Mouse (Mus musculus) heart, embryonic 14.5 days (tissue): Measurements from ENCODE around the gene Mdfi. TPM values are rescaled to one million over a fixed set of nuclear protein-coding genes. Genes with fewer than 3 reads are reported as not detected.

Source experiments
- ATAC-seq: fragments of 200-750 bp; cut with Nextera tagmentation; 2 replicates; pipeline ENCODE4 v1.8.0; 2017; ENCODE audit warnings: low read depth, moderate TSS enrichment; ENCODE audit not compliant: insufficient number of reproducible peaks, insufficient read depth, low FRiP score
- H3K27ac ChIP-seq, 2 experiments: fragments of 200-500 bp in 1 of 2; fragments of 300-500 bp in 1 of 2; sonication (generic) in 1 of 2; replicated peaks in 1 of 2; 2 replicates each; pipeline ENCODE4 v1.5.1; 2012 to 2014; ENCODE audit warnings: low read depth in 2 of 2, low read length in 2 of 2, control low read depth in 1 of 2, mild to moderate bottlenecking in 1 of 2, mixed read lengths in 1 of 2; ENCODE audit not compliant: control insufficient read depth in 1 of 2, insufficient read depth in 1 of 2
- H3K27me3 ChIP-seq: fragments of 300-500 bp; sonication (generic); 2 replicates; pipeline ENCODE4 v1.6.1; 2014; ENCODE audit warnings: mild to moderate bottlenecking, low read length, control low read depth; ENCODE audit not compliant: control insufficient read depth, insufficient read depth
- H3K36me3 ChIP-seq: fragments of 300-500 bp; sonication (generic); 2 replicates; pipeline ENCODE4 v1.6.1; 2014; ENCODE audit warnings: mild to moderate bottlenecking, control low read depth, low read length, mixed read lengths; ENCODE audit not compliant: control insufficient read depth, insufficient read depth
- H3K4me1 ChIP-seq, 2 experiments: fragments of 200-500 bp in 1 of 2; fragments of 300-500 bp in 1 of 2; sonication (generic) in 1 of 2; 2 replicates each; pipeline ENCODE4 v1.6.1; 2012 to 2014; ENCODE audit warnings: low read length in 2 of 2, control low read depth in 1 of 2, mixed read lengths in 1 of 2; ENCODE audit not compliant: control insufficient read depth in 2 of 2, insufficient read depth in 2 of 2
- H3K4me2 ChIP-seq: fragments of 300-500 bp; sonication (generic); 2 replicates; pipeline ENCODE4 v1.6.1; 2014; ENCODE audit warnings: mild to moderate bottlenecking, low read length
- H3K4me3 ChIP-seq, 2 experiments: fragments of 200-500 bp in 1 of 2; fragments of 300-500 bp in 1 of 2; sonication (generic) in 1 of 2; 2 replicates each; pipeline ENCODE4 v1.5.1; 2012 to 2014; ENCODE audit warnings: low read length in 2 of 2, mild to moderate bottlenecking in 2 of 2, control low read depth in 1 of 2, low read depth in 1 of 2, moderate library complexity in 1 of 2; ENCODE audit not compliant: control insufficient read depth in 1 of 2, insufficient read depth in 1 of 2
- H3K9ac ChIP-seq: fragments of 300-500 bp; sonication (generic); 2 replicates; pipeline ENCODE4 v1.6.1; 2014; ENCODE audit warnings: mild to moderate bottlenecking, low read length
- H3K9me3 ChIP-seq: fragments of 300-500 bp; sonication (generic); 2 replicates; pipeline ENCODE4 v1.6.1; 2016; ENCODE audit warnings: low read length, control low read depth; ENCODE audit not compliant: control insufficient read depth
- WGBS: fragments of 180-500 bp; shearing (Covaris S2); extraction: QIAGEN DNeasy Blood & Tissue Kit; methylation state at CpG from one replicate; pipeline ENCODE4 v1.1.7; 2014; 5-methylcytosine and 5-hydroxymethylcytosine counted together
- polyA plus RNA-seq: library from polyadenylated mRNA; unstranded; fragments of >200 nt; fragmentation: Nextera tagmentation; extraction: Ambion mirVana; gene quantifications from 2 replicates; pipeline ENCODE4 v1.2.1, GENCODE M21; 2014

Gene Mdfi
- polyA plus RNA-seq, 1 experiment from 2014 or later = 26.3 TPM

- Histone ChIP-seq H3K4me1 (peaks cover 4 to 7% of the 10 kb centered on the region in 2 experiments; a peak in 2 of 4 replicates), H3K27ac (peak overlapping the region; percentile 72 to 73), H3K9me3 (no peaks in the 10 kb centered on the region), H3K36me3 (peaks cover 44% of the 10 kb centered on the region), H3K4me2 (no peak overlapping the region), H3K27me3 (no peaks in the 10 kb centered on the region), H3K9ac (no peak overlapping the region), H3K4me3 (no peak overlapping the region)
- WGBS = 33% methylated on average over 6 of the region's 6 CpGs
- no peak for ATAC-seq
Observed at GRCm38 (mm10) chr17:47814496-47814895, 20.0 kb downstream of the Mdfi start.

- H3K9me3 ChIP-seq = no peaks in the 10 kb centered on the region
- peak; percentile 85 for ATAC-seq
- peaks cover 4 to 7% of the 10 kb centered on the region in 2 experiments; a peak in 2 of 4 replicates for H3K4me1 ChIP-seq
- peaks cover 37% of the 10 kb centered on the region for H3K36me3 ChIP-seq
- H3K4me2 ChIP-seq = no peak overlapping the region
- H3K27ac ChIP-seq = peak overlapping the region; percentile 72 to 73
- no peaks in the 10 kb centered on the region for H3K27me3 ChIP-seq
- 42% methylated on average over 5 of the region's 5 CpGs for WGBS
- no peak overlapping the region for H3K9ac ChIP-seq
- H3K4me3 ChIP-seq = no peak overlapping the region
Observed at GRCm38 (mm10) chr17:47813616-47814015, 20.9 kb downstream of the Mdfi start.

- no peaks in the 10 kb centered on the region for H3K27me3 ChIP-seq
- H3K27ac ChIP-seq = no peak overlapping the region
- no peak for ATAC-seq
- no peak overlapping the region for H3K9ac ChIP-seq
- 75% methylated on average over 6 of the region's 6 CpGs for WGBS
- no peak overlapping the region for H3K4me3 ChIP-seq
- H3K9me3 ChIP-seq = no peaks in the 10 kb centered on the region
- peaks cover 26% of the 10 kb centered on the region for H3K36me3 ChIP-seq
- no peak overlapping the region for H3K4me2 ChIP-seq
- peaks cover 4 to 7% of the 10 kb centered on the region in 2 experiments; a peak in 2 of 4 replicates for H3K4me1 ChIP-seq
Observed at GRCm38 (mm10) chr17:47812200-47812599, 22.3 kb downstream of the Mdfi start.

GRCm38 (mm10) chr17:47811265-47811800 is 23.2 kb downstream of the Mdfi start:
- no peak overlapping the region for H3K4me2 ChIP-seq
- H3K36me3 ChIP-seq = peaks cover 22% of the 10 kb centered on the region
- no peak overlapping the region for H3K4me3 ChIP-seq
- H3K27ac ChIP-seq = no peak overlapping the region
- WGBS = 83% methylated on average over 15 of the region's 15 CpGs
- H3K9ac ChIP-seq = no peak overlapping the region
- H3K27me3 ChIP-seq = no peaks in the 10 kb centered on the region
- no peaks in the 10 kb centered on the region for H3K9me3 ChIP-seq
- ATAC-seq = no peak
- H3K4me1 ChIP-seq = peaks cover 4 to 7% of the 10 kb centered on the region in 2 experiments; a peak in 2 of 4 replicates

GRCm38 (mm10) chr17:47806230-47806629 is 28.3 kb downstream of the Mdfi start:
- Histone ChIP-seq H3K4me3 (no peak overlapping the region), H3K4me2 (no peak overlapping the region), H3K27me3 (no peaks in the 10 kb centered on the region), H3K36me3 (no peaks in the 10 kb centered on the region), H3K9ac (no peak overlapping the region), H3K4me1 (peaks cover 2 to 11% of the 10 kb centered on the region in 2 experiments; a peak in 2 of 4 replicates), H3K27ac (0 out of 4 replicates have a peak overlapping the region, but pooled peaks of 1 of the 2 experiments have one; percentile 16), H3K9me3 (no peaks in the 10 kb centered on the region)
- WGBS = 56% methylated on average over 9 of the region's 9 CpGs
- ATAC-seq = no peak

- no peak for ATAC-seq
- H3K4me2 ChIP-seq = no peak overlapping the region
- H3K9me3 ChIP-seq = no peaks in the 10 kb centered on the region
- no peaks in the 10 kb centered on the region for H3K27me3 ChIP-seq
- peaks cover 2 to 11% of the 10 kb centered on the region in 2 experiments; a peak in 2 of 4 replicates for H3K4me1 ChIP-seq
- no peaks in the 10 kb centered on the region for H3K36me3 ChIP-seq
- WGBS = 60% methylated on average over 13 of the region's 13 CpGs
- H3K9ac ChIP-seq = no peak overlapping the region
- no peak overlapping the region for H3K4me3 ChIP-seq
- no peak overlapping the region for H3K27ac ChIP-seq
Observed at GRCm38 (mm10) chr17:47805047-47805835, 29.2 kb downstream of the Mdfi start.

- Histone ChIP-seq H3K9me3 (no peaks in the 10 kb centered on the region), H3K36me3 (no peaks in the 10 kb centered on the region), H3K9ac (no peak overlapping the region), H3K4me3 (no peak overlapping the region), H3K4me2 (no peak overlapping the region), H3K27ac (no peak overlapping the region), H3K27me3 (no peaks in the 10 kb centered on the region), H3K4me1 (peaks cover 2 to 11% of the 10 kb centered on the region in 2 experiments; a peak in 2 of 4 replicates)
- 91% methylated on average over 4 of the region's 4 CpGs for WGBS
- no peak for ATAC-seq
Observed at GRCm38 (mm10) chr17:47803662-47804061, 30.8 kb downstream of the Mdfi start.
